Mouse (Mus musculus) c-Kit-positive CD71-negative TER-119-negative erythroid progenitor cells, embryonic 14.5 days (primary cell): ENCODE measurements around the gene Tmem253.

Experiments used
- DNase-seq: peaks from one replicate; pipeline ENCODE4 v3.0.0-alpha.2; 2013; ENCODE audit warnings: low read depth

Gene Tmem253

GRCm38 (mm10) chr14:52008321-52009203 lies 6.9 kb upstream of the Tmem253 start:
- DNase-seq: peak; percentile 76

DNA sequence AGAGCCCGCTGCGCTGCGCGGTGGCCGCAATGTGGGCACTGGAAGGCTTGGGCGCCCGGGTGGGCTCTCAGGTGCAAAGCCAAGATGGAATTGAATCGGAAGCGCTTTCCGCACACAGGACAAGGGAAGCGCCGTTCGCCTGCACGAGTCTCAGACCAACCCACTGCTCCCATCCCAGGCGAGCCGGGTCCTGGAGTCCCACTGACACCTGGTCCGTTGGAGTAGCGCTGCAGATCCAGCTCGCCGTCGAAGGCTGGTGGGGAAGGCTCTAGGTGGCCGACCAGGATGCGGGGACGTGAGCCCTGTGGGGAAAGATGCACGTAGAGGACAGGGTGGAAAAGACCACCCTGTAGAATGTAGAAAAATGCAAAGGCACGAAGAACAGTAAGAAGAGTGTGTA lies 6.1 kb upstream of the Tmem253 start:
- no peak for DNase-seq

GRCm38 (mm10) chr14:52009841-52010240 lies 5.6 kb upstream of the Tmem253 start:
- no peak for DNase-seq

DNA sequence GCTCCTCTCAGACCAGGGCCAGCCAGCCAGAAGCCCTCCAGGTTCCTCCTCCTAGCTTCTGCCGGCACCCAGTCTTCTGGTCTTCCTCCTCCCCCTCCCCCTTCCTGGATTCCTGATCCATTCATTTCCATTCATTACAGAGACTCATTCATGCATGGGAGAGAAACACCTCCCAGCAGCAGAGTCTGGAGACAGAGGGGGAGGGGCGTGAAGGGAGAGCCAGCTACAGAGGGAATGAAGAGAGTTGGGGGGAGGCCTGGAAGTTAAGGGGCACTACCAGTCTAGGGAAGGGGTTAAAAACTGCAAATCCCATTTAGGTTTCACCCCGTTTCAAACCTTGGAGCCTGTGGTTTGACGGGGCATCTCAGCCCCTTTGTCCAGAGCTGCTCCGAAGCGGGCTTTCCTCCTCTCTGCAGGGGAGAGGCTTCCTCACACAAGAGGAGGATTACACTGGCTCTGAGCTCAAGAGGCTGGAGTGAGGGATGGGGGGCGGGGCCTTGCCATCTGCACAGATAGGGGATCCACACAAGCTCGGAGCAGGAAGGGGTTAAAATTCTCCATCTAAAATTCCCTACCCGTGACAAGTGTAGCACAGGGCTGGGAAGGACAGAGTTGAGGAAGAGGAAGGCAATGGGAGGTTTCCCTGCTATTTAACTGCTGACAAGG lies 4.9 kb upstream of the Tmem253 start:
- no peak for DNase-seq

- DNase-seq: no peak
Measured at GRCm38 (mm10) chr14:52011683-52012082, 3.8 kb upstream of the Tmem253 start.

DNA sequence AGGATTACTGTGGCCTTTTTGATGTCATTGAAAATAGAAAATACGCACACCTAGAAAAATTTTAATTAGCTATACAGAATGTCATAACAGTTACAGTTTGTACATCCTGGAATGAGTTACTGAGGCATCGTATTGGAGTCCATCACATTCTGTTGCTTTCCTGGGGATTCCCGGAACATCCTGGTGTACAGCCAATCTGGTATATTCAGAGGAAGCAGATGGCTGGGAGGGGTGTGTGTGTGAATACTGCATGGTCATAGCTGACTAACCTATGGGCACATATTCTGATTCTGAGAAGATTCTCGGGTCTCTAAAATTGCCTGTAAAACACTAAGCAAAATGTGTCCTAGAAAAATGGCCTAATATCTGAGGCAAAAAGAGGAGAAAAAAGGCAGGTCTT lies 3.4 kb upstream of the Tmem253 start:
- no peak for DNase-seq

DNA sequence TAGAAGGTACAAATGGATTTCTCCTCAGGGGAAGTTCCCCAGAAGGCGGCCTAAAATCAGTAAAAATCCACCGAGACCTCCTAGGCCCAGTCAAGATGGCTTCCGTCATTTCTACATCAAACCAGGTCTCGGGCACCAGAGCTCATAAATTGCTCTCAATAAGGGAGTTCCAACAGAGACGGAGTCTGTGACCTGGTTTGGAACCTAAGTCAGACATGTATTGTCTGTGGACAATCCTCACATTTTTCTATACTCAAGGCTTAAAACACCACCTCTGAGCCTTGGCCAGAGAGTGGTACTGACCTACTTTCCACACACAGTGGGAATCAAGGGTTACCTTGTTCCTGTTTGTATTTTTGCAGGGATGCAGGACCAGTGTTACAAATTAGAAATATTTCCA lies 2.9 kb upstream of the Tmem253 start:
- no peak for DNase-seq

- DNase-seq: no peak
Measured at GRCm38 (mm10) chr14:52013021-52013610, 2.3 kb upstream of the Tmem253 start.

DNA sequence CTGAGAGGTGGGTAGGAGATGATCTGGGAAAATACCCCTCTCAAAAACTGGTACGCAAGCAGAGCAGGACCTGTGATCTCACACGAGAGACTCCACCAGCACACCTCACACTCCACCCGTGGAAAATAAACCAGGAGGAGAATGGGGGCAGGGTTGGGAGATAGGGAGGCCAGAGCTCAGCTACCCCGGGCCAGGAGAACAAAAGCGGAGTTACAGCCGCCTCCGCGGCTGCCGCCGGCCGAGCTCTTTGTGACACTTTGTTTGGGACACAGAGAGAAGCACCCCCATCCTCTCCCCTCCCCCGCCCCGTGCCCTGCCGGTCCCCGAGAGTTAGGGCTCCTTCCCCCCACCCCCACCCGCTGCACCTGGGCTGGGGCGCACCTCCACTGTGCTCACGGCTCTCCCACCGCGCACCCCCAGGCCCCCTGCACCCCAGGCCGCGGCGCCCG lies 1.7 kb upstream of the Tmem253 start:
- DNase-seq: no peak

GRCm38 (mm10) chr14:52014271-52014760 lies 1.1 kb upstream of the Tmem253 start:
- no peak for DNase-seq

DNA sequence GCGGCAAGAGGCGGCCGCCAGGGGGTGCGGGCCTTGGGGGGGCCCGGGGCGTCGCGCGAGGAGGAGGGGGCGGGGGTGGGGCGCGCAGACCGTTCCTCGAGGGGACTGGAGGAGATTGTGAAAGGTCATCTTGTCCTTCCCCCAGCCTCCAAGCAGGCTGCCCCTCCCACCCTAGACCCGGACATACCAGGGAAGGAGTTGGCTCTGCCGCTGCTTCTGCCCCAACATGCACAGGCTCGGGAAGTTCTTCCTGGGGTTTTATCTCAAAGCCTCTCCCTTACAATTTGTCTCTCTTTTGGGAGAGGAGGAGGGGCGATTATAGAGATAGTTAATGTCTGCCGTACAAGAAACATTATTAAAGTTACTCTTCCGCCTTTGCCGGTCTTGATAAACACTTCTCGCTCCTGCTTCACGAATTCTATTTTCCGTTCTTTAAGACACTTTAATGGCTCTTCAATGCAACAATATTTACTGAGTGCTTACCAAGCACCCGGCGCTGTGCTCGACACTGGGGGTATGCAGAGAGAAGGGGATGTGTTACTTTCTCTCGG lies 622 bp upstream of the Tmem253 start:
- DNase-seq: peak; percentile 40

GRCm38 (mm10) chr14:52016625-52017405 lies 1.4 kb downstream of the Tmem253 start:
- no peak for DNase-seq

GRCm38 (mm10) chr14:52017662-52018061 lies 2.2 kb downstream of the Tmem253 start:
- DNase-seq: no peak

DNA sequence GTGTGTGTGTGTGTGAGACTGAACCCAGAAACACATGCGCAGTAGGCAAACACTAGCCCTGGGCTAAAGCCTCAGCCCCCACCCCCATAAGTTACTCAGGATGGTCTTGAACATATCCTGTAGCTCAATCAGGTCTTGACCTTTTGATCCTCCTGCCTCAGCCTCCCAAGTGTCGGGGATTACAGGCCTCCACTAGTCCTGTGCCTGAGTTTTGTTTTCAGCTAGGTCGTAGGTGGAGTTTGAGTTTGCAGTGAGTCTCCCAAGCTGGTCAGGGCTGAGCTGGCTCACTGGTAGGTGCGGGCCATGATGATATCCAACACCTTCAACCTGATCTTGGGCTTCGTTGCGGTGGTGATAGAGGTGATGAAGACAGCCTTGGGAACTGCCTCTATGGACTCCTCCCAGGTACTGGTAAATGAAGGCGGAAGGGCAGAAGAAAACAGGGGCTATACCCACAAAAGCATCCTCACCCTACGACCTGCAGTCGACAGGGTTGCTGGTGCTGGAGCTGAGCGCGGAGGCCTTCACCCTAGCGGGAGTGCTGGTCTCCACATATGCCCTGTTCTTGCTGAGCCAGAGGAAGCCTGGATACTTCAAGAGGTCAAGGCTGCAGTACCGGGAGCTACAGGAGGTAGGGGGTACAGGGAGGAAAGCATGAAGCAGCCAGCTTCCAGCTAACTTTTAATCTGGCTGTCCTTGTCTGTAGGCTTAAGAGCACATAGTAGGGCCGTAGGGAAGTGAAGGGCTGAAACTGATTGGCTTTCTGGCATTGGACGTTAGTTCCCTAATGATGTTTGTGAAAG lies 3.0 kb downstream of the Tmem253 start:
- DNase-seq: no peak

GRCm38 (mm10) chr14:52019051-52019589 lies 3.7 kb downstream of the Tmem253 start:
- DNase-seq: no peak

- peak; percentile 96 for DNase-seq
Measured at GRCm38 (mm10) chr14:52019590-52020340, 4.3 kb downstream of the Tmem253 start.

DNA sequence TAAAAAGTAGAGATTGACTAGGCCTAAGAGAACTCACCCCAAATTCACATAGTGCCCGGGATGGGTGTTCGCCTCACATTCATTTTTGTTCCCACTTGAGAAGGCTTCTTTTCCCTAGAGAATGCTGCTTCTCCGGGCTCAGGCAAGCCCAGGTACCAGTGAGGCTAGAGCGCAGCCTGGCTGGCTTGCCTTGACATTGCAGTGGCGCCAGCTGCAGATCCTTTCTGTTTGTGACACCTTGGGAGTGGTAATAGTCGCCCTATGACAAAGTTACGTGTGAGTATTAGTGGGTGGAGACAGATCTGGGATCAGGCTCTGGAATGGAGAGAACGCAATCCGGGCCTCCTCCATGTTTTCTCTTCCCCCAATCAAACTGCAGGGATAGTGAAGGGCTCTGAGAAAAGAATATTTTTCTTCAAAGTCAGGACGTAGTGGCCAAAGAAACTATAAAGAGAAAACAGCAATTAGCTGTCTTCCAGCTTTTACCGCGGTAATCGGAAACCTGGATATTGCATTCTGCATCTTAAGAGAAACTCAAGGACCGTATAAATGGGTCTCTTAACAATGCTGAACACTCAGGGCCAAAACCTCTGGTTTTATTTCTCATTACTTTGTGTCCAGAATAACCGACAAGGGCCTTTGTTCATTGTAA lies 5.2 kb downstream of the Tmem253 start, which contains the start of gene Zfp219:
Zfp219 (minus strand) TSS at position 248 of the 652 bp plus-strand sequence.
- peak; percentile 44 for DNase-seq

- DNase-seq: no peak
Measured at GRCm38 (mm10) chr14:52021138-52021529, 5.7 kb downstream of the Tmem253 start.

DNA sequence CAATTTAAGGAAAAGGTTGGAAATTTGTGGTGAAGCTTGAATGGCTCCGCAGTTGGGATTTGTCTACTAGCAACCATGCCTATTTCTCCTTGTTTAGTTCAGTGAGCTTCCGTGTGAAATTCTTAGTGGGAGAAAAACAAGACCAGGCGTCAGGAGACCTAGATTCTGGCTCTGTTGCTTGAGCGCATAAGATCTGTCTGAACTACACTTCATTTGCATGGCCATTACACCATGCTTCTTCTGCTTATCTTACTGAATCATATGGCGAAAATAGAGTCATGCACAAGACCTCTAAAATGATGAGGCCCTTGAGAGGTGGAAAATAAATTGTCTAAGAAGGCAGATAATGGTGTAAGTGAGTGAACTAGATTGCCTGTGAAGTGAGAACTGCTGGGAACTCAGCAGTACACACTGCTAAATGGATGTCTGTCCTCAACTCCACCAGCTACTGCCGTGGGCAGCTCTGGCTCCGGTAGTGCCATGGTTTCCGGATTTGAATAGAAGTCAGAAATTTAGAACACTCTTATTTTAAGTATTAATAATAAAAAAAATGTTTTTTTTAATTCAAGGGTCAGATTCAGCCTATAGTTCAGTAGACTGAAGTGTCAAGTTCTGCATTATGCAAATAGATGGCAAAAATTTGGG lies 6.2 kb downstream of the Tmem253 start:
- DNase-seq: no peak
